Mouse (Mus musculus): Measurements from ENCODE around the gene Mkrn2os. TPM values are rescaled to one million over a fixed set of nuclear protein-coding genes. Genes with fewer than 3 reads are reported as not detected.
A peak's percentile ranks its signal among the peaks of the same experiment; 100 is the strongest.

Mkrn2os gene
- total and polyA plus RNA-seq, 3 experiments: not detected

- Histone ChIP-seq H3K4me2 (ENCODE audit: insufficient read depth, low read depth, poor library complexity, severe bottlenecking) (no peak overlapping the region), H3K9me3 (replicated peaks; ENCODE audit: low read length) (no peaks in the 10 kb centered on the region), H3K36me3 (replicated peaks in 1 of 2; ENCODE audit: control insufficient read depth in 1 of 2, insufficient read depth in 1 of 2, low read length in 1 of 2) (peaks cover 21 to 90% of the 10 kb centered on the region in 2 experiments), H3K27me3 (replicated peaks) (no peaks in the 10 kb centered on the region), H3K27ac (ENCODE audit: insufficient read depth, low read depth) (no peak overlapping the region), H3K4me3 (replicated peaks in 1 of 3; ENCODE audit: low read depth in 2 of 3, low read length in 2 of 3, poor library complexity in 1 of 3) (no peak overlapping the region), H3K4me1 (ENCODE audit: control insufficient read depth in 1 of 2, insufficient read depth in 2 of 2) (no peaks in the 10 kb centered on the region), H3K79me2 (replicated peaks; ENCODE audit: control insufficient read depth, extremely low read depth, insufficient read depth, poor library complexity, severe bottlenecking) (no peaks in the 10 kb centered on the region), H3K9ac (ENCODE audit: insufficient read depth, low read depth) (no peak overlapping the region)
- TF ChIP-seq HCFC1 (IDR thresholded peaks at IDR 0.05; ENCODE audit: low read depth, low read length): no peak
- no peak for TF ChIP-seq ELF1 (IDR thresholded peaks at IDR 0.05; ENCODE audit: low read depth, low read length)
- TF ChIP-seq RAD21 (IDR thresholded peaks at IDR 0.05; ENCODE audit: low read depth, low read length): no peak
- no peak for TF ChIP-seq NRF1 (IDR thresholded peaks at IDR 0.05; ENCODE audit: low read depth, low read length)
- in situ Hi-C loops (cut with MboI; ENCODE audit: low pct_ligation_motif_present, low pct_unique_long_range_greater_than_20kb, low sequenced_read_pairs): no loop called here
- no peak for DNase-seq (ENCODE audit: extremely low read depth)
- dilution Hi-C loops (cut with MboI; ENCODE audit: extremely low pct_ligation_motif_present, extremely low pct_unique_long_range_greater_than_20kb, low sequenced_read_pairs): no loop called here
Observed at GRCm38 (mm10) chr6:115559651-115560632, 32.4 kb downstream of the Mkrn2os start.

DNA sequence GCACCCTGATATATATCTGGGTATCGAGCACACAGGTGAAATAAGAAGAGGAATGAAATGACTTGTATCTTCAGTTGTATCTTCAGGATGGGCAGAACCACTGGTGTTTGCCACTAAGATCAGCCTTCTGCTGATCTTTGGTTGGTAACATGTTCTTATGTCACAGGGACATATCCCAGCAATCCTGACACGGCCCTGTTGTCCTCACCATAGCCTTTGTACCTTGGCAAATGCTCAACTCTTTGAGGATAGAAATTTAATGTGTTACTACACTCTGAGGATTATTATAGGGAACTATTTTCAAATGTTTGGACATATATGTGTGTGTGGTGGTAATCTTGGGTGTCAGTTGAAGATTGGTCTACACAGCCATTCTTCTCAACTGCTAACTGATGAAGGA lies 34.2 kb downstream of the Mkrn2os start:
- Histone ChIP-seq H3K4me1 (ENCODE audit: control insufficient read depth in 1 of 2, insufficient read depth in 2 of 2) (no peaks in the 10 kb centered on the region), H3K4me3 (replicated peaks in 1 of 3; ENCODE audit: low read depth in 2 of 3, low read length in 2 of 3, poor library complexity in 1 of 3) (no peak overlapping the region), H3K36me3 (replicated peaks in 1 of 2; ENCODE audit: control insufficient read depth in 1 of 2, insufficient read depth in 1 of 2, low read length in 1 of 2) (peaks cover 26 to 92% of the 10 kb centered on the region in 2 experiments), H3K27me3 (replicated peaks) (no peaks in the 10 kb centered on the region), H3K27ac (ENCODE audit: insufficient read depth, low read depth) (no peak overlapping the region), H3K79me2 (replicated peaks; ENCODE audit: control insufficient read depth, extremely low read depth, insufficient read depth, poor library complexity, severe bottlenecking) (no peaks in the 10 kb centered on the region), H3K4me2 (ENCODE audit: insufficient read depth, low read depth, poor library complexity, severe bottlenecking) (no peak overlapping the region), H3K9ac (ENCODE audit: insufficient read depth, low read depth) (no peak overlapping the region), H3K9me3 (replicated peaks; ENCODE audit: low read length) (peaks cover under 1% of the 10 kb centered on the region)
- in situ Hi-C loops (cut with MboI; ENCODE audit: low pct_ligation_motif_present, low pct_unique_long_range_greater_than_20kb, low sequenced_read_pairs) (no loop called here), dilution Hi-C loops (cut with MboI; ENCODE audit: extremely low pct_ligation_motif_present, extremely low pct_unique_long_range_greater_than_20kb, low sequenced_read_pairs) (no loop called here)
- no peak for TF ChIP-seq RAD21 (IDR thresholded peaks at IDR 0.05; ENCODE audit: low read depth, low read length)
- no peak for TF ChIP-seq MAZ (IDR thresholded peaks at IDR 0.05; ENCODE audit: low read depth, low read length)
- no peak for TF ChIP-seq MYC (IDR thresholded peaks at IDR 0.05; ENCODE audit: low read depth, low read length)
- no peak for TF ChIP-seq USF2 (conservative IDR thresholded peaks at IDR 0.05; ENCODE audit: low read depth, low read length)
- TF ChIP-seq MAX (IDR thresholded peaks at IDR 0.05; ENCODE audit: low read length): no peak
- TF ChIP-seq ETS1 (conservative IDR thresholded peaks at IDR 0.05; ENCODE audit: low read depth, low read length): no peak
- TF ChIP-seq POLR2AphosphoS2 (IDR thresholded peaks at IDR 0.05; ENCODE audit: low read depth, low read length): no peak
- DNase-seq (ENCODE audit: extremely low read depth): no peak

DNA sequence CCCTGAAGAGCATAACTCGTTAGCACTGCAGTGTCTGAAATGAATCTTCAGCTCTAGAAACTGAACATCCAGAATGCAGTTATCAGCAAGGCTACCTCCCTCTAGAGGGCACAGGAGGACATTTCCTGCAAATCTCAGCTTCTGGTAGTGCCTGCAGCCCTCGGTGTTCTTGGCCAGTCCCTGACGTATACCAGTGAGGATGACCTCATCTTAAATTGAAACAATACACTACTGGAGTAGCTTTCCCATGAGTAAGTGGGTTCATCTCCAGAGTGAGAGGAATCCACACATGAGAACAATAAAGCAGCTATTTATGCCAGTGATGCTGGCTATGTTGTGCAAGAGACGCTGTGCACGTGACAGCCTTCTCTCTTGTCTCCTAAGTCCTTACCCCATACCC lies 36.9 kb downstream of the Mkrn2os start:
- in situ Hi-C loops (cut with MboI; ENCODE audit: low pct_ligation_motif_present, low pct_unique_long_range_greater_than_20kb, low sequenced_read_pairs) (no loop called here), dilution Hi-C loops (cut with MboI; ENCODE audit: extremely low pct_ligation_motif_present, extremely low pct_unique_long_range_greater_than_20kb, low sequenced_read_pairs) (no loop called here)
- Histone ChIP-seq H3K9ac (ENCODE audit: insufficient read depth, low read depth) (no peak overlapping the region), H3K27me3 (replicated peaks) (no peaks in the 10 kb centered on the region), H3K27ac (ENCODE audit: insufficient read depth, low read depth) (no peak overlapping the region), H3K4me1 (ENCODE audit: control insufficient read depth in 1 of 2, insufficient read depth in 2 of 2) (no peaks in the 10 kb centered on the region), H3K9me3 (replicated peaks; ENCODE audit: low read length) (peaks cover 3% of the 10 kb centered on the region), H3K4me2 (ENCODE audit: insufficient read depth, low read depth, poor library complexity, severe bottlenecking) (no peak overlapping the region), H3K79me2 (replicated peaks; ENCODE audit: control insufficient read depth, extremely low read depth, insufficient read depth, poor library complexity, severe bottlenecking) (no peaks in the 10 kb centered on the region), H3K4me3 (replicated peaks in 1 of 3; ENCODE audit: low read depth in 2 of 3, low read length in 2 of 3, poor library complexity in 1 of 3) (no peak overlapping the region), H3K36me3 (replicated peaks in 1 of 2; ENCODE audit: control insufficient read depth in 1 of 2, insufficient read depth in 1 of 2, low read length in 1 of 2) (peaks cover 28 to 91% of the 10 kb centered on the region in 2 experiments)
- no peak for DNase-seq (ENCODE audit: extremely low read depth)
- TF ChIP-seq SMC3 (IDR thresholded peaks at IDR 0.05; ENCODE audit: low read depth, low read length) (peak; percentile 18; the same call in 1 of the 2 replicates), CTCF (conservative IDR thresholded peaks at IDR 0.05 in 1 of 2, IDR thresholded peaks at IDR 0.05 in 1 of 2; ENCODE audit: low read depth in 2 of 2, low read length in 2 of 2) (peak in 1 of 2 experiments; percentile 33; a peak in 2 of 4 replicates), JUND (conservative IDR thresholded peaks at IDR 0.05; ENCODE audit: low read depth, low read length) (no peak), RAD21 (IDR thresholded peaks at IDR 0.05; ENCODE audit: low read depth, low read length) (peak; percentile 6)
